Mouse (Mus musculus): ENCODE data around the gene Lgals9.

- TF ChIP-seq CTCF (IDR thresholded peaks at IDR 0.05; ENCODE audit: control insufficient read depth, insufficient read depth, low read length) (no peak), POLR2A (IDR thresholded peaks at IDR 0.05; ENCODE audit: borderline replicate concordance, control insufficient read depth, low read depth, low read length) (peak; percentile 31; the same call in 1 of the 2 replicates)
These were observed 38.6 kb upstream of the Lgals9 start for GRCm38 (mm10) chr11:79023342-79023741.
